Mouse (Mus musculus): ENCODE results near the gene Tmem131l.
"Not testable (repeated sequence)": the region's sequence is repeated elsewhere in the genome, so short reads cannot be mapped to it uniquely, and the experiment has no call there.

Gene Tmem131l

GRCm38 (mm10) chr3:83867026-83867425 is 172.9 kb downstream of the Tmem131l start:
- not testable (repeated sequence) for DNase-seq (ENCODE audit: low spot score in 2 of 2)

- DNase-seq (ENCODE audit: low spot score in 2 of 2) = no peak
Observed at GRCm38 (mm10) chr3:83865216-83865615, 174.8 kb downstream of the Tmem131l start.

- DNase-seq (ENCODE audit: low spot score in 2 of 2) = no peak
Observed at GRCm38 (mm10) chr3:83864064-83864548, 175.9 kb downstream of the Tmem131l start.

DNA sequence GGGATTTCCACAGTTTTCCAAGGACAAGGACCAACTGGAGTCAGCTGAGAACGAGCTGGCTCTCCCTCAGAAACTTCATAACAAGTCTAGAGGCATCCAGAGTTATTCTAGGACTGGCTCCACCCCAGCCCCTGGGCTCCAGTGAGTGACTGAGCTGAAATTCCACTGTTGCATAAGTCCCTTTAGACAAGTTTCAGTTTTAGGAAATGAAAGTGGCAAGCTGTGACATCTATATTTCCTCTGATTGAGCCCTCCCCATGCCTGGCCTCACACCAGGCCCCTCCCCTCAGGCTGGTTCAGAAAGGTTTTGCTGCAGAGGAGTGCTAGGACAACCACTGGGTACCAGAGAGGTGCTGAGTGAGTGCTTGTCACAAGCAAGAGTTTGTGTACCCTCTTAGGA is 177.0 kb downstream of the Tmem131l start:
- DNase-seq (ENCODE audit: low spot score in 2 of 2) = peak; percentile 20 to 54

- DNase-seq (ENCODE audit: low spot score in 2 of 2) = no peak
Observed at GRCm38 (mm10) chr3:83859595-83859994, 180.4 kb downstream of the Tmem131l start.

DNA sequence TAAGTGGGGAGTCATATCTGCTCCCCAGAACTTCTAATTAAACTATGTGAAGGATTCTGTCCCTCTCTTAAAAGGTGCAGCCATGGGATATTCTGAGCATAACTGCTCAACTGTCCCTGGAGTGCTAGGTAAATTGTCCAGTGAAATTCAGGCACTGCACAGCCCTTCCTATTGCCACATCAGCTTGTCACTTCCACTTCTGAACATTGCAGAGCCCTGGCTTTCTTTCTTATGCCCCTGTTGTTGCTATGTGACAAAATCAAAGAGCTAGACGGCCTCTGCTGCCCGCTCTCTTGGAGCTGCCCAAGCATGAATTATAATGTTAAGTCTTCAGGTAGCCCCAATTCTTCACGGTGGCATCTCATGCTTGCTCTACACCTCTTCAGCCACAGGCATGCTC is 180.9 kb downstream of the Tmem131l start:
- DNase-seq (ENCODE audit: low spot score in 2 of 2) = no peak

DNA sequence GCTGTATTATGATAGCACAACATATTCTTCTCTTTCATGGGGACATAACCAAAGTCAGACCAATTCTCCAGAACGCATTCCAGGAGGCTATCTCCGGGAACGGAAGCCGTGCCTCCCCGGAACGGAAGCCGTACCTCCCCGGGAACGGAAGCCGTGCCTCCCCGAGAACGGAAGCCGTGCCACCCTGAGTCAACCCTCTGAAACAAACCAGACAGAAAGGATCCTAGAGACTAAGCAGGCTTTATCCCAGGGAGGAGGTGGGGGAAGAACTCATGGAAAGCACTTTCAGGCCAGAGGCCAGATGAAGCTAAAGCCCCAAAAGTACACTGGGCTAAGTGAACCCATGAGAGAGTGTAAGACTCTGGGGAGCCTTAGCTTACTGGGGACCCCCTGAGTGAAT is 182.4 kb downstream of the Tmem131l start:
- no peak for DNase-seq (ENCODE audit: low spot score in 2 of 2)

- no peak for DNase-seq (ENCODE audit: low spot score in 2 of 2)
Observed at GRCm38 (mm10) chr3:83855643-83856042, 184.3 kb downstream of the Tmem131l start.

GRCm38 (mm10) chr3:83849341-83849740 is 190.6 kb downstream of the Tmem131l start:
- DNase-seq (ENCODE audit: low spot score in 2 of 2) = no peak
